Mouse (Mus musculus) heart, embryonic 16.5 days (tissue): Measurements from ENCODE around the gene Pptc7. TPM values are rescaled to one million over a fixed set of nuclear protein-coding genes. Genes with fewer than 3 reads are reported as not detected.

Experiments used
- ATAC-seq: fragments of 200-750 bp; cut with Nextera tagmentation; replicated peaks from 2 replicates; pipeline ENCODE4 v1.8.0; 2017; ENCODE audit warnings: moderate number of reproducible peaks; ENCODE audit not compliant: insufficient read depth, low FRiP score; ENCODE audit errors: extremely low read depth
- H3K27ac ChIP-seq: fragments of 300-500 bp; sonication (generic); 2 replicates; pipeline ENCODE4 v1.5.1; 2014; ENCODE audit warnings: mild to moderate bottlenecking, low read length, control low read depth, moderate library complexity
- H3K27me3 ChIP-seq: fragments of 300-500 bp; sonication (generic); 2 replicates; pipeline ENCODE4 v1.6.1; 2014; ENCODE audit warnings: low read length, mixed read lengths; ENCODE audit not compliant: control insufficient read depth, insufficient read depth
- H3K36me3 ChIP-seq: fragments of 300-500 bp; sonication (generic); 2 replicates; pipeline ENCODE4 v1.6.1; 2014; ENCODE audit not compliant: control insufficient read depth, insufficient read depth
- H3K4me1 ChIP-seq: fragments of 300-500 bp; sonication (generic); 2 replicates; pipeline ENCODE4 v1.6.1; 2014; ENCODE audit warnings: low read length, mixed read lengths; ENCODE audit not compliant: control insufficient read depth, insufficient read depth
- H3K4me2 ChIP-seq: fragments of 300-500 bp; sonication (generic); 2 replicates; pipeline ENCODE4 v1.6.1; 2014; ENCODE audit warnings: low read depth, mild to moderate bottlenecking, control low read depth, low read length
- H3K4me3 ChIP-seq: fragments of 300-500 bp; sonication (generic); 2 replicates; pipeline ENCODE4 v1.5.1; 2014; ENCODE audit warnings: mild to moderate bottlenecking, control low read depth, low read length
- H3K9ac ChIP-seq: fragments of 300-500 bp; sonication (generic); 2 replicates; pipeline ENCODE4 v1.6.1; 2014; ENCODE audit warnings: low read length, control low read depth
- H3K9me3 ChIP-seq: fragments of 300-500 bp; sonication (generic); replicated peaks from 2 replicates; pipeline ENCODE4 v1.6.1; 2016; ENCODE audit warnings: low read length; ENCODE audit not compliant: control insufficient read depth
- WGBS: fragments of 180-500 bp; shearing (Covaris S2); extraction: QIAGEN DNeasy Blood & Tissue Kit; methylation state at CpG from one replicate; pipeline ENCODE4 v1.1.7; 2014; 5-methylcytosine and 5-hydroxymethylcytosine counted together
- polyA plus RNA-seq: library from polyadenylated mRNA; unstranded; fragments of >200 nt; fragmentation: Nextera tagmentation; extraction: Ambion mirVana; gene quantifications from 2 replicates; pipeline ENCODE4 v1.2.1, GENCODE M21; 2015

Pptc7 gene
- polyA plus RNA-seq, 1 experiment from 2014 or later = 15.0 TPM

GRCm38 (mm10) chr5:122245186-122245585, 39.0 kb upstream of the Pptc7 start:
- Histone ChIP-seq H3K27ac (no peak overlapping the region), H3K36me3 (peaks cover 3% of the 10 kb centered on the region), H3K4me1 (peaks cover 7% of the 10 kb centered on the region; the same call in 1 of the 2 replicates), H3K9ac (no peak overlapping the region), H3K4me2 (no peak overlapping the region), H3K4me3 (no peak overlapping the region), H3K27me3 (no peaks in the 10 kb centered on the region), H3K9me3 (no peaks in the 10 kb centered on the region)
- no peak for ATAC-seq
- WGBS = 63% methylated on average over 3 of the region's 3 CpGs

GRCm38 (mm10) chr5:122246547-122247167, 37.5 kb upstream of the Pptc7 start:
- Histone ChIP-seq H3K9ac (no peak overlapping the region), H3K4me1 (peaks cover 7% of the 10 kb centered on the region; the same call in 1 of the 2 replicates), H3K4me3 (no peak overlapping the region), H3K27ac (no peak overlapping the region), H3K27me3 (no peaks in the 10 kb centered on the region), H3K36me3 (peaks cover 3% of the 10 kb centered on the region), H3K4me2 (no peak overlapping the region), H3K9me3 (no peaks in the 10 kb centered on the region)
- WGBS = 83% methylated on average over 10 of the region's 10 CpGs
- no peak for ATAC-seq

GRCm38 (mm10) chr5:122247529-122247928, 36.6 kb upstream of the Pptc7 start:
- H3K27me3 ChIP-seq = no peaks in the 10 kb centered on the region
- 59% methylated on average over 11 of the region's 11 CpGs for WGBS
- H3K4me2 ChIP-seq = no peak overlapping the region
- H3K4me3 ChIP-seq = no peak overlapping the region
- peaks cover 7% of the 10 kb centered on the region; the same call in 1 of the 2 replicates for H3K4me1 ChIP-seq
- H3K9me3 ChIP-seq = no peaks in the 10 kb centered on the region
- ATAC-seq = peak; percentile 64; the same call in 1 of the 2 replicates
- H3K9ac ChIP-seq = no peak overlapping the region
- H3K27ac ChIP-seq = no peak overlapping the region
- H3K36me3 ChIP-seq = no peaks in the 10 kb centered on the region; the same call in 1 of the 2 replicates

- H3K4me3 ChIP-seq = no peak overlapping the region
- no peaks in the 10 kb centered on the region; the same call in 1 of the 2 replicates for H3K36me3 ChIP-seq
- no peak overlapping the region for H3K9ac ChIP-seq
- H3K27ac ChIP-seq = no peak overlapping the region
- 92% methylated on average over 7 of the region's 7 CpGs for WGBS
- ATAC-seq = no peak
- no peak overlapping the region for H3K4me2 ChIP-seq
- peaks cover 7% of the 10 kb centered on the region; the same call in 1 of the 2 replicates for H3K4me1 ChIP-seq
- no peaks in the 10 kb centered on the region for H3K27me3 ChIP-seq
- H3K9me3 ChIP-seq = no peaks in the 10 kb centered on the region
These were observed 36.2 kb upstream of the Pptc7 start for GRCm38 (mm10) chr5:122247934-122248333.

- Histone ChIP-seq H3K9me3 (no peaks in the 10 kb centered on the region), H3K4me2 (no peak overlapping the region), H3K36me3 (peaks cover 4% of the 10 kb centered on the region), H3K27me3 (no peaks in the 10 kb centered on the region), H3K9ac (no peak overlapping the region), H3K4me1 (peaks cover 7% of the 10 kb centered on the region; the same call in 1 of the 2 replicates), H3K4me3 (no peak overlapping the region), H3K27ac (no peak overlapping the region)
- 81% methylated on average over 4 of the region's 4 CpGs for WGBS
- no peak for ATAC-seq
These were observed 34.9 kb upstream of the Pptc7 start for GRCm38 (mm10) chr5:122249281-122249680.

- Histone ChIP-seq H3K27ac (no peak overlapping the region), H3K4me3 (no peak overlapping the region), H3K27me3 (no peaks in the 10 kb centered on the region), H3K36me3 (peaks cover 22% of the 10 kb centered on the region), H3K4me2 (no peak overlapping the region), H3K9me3 (no peaks in the 10 kb centered on the region), H3K4me1 (peaks cover 7% of the 10 kb centered on the region; the same call in 1 of the 2 replicates), H3K9ac (no peak overlapping the region)
- 92% methylated on average over 17 of the region's 17 CpGs for WGBS
- ATAC-seq = no peak
These were observed 32.1 kb upstream of the Pptc7 start for GRCm38 (mm10) chr5:122251895-122252606.

- 50% methylated on average over 6 of the region's 6 CpGs for WGBS
- H3K4me1 ChIP-seq = peaks cover 2% of the 10 kb centered on the region; the same call in 1 of the 2 replicates
- H3K27ac ChIP-seq = no peak overlapping the region
- no peak for ATAC-seq
- no peak overlapping the region for H3K4me2 ChIP-seq
- H3K9ac ChIP-seq = no peak overlapping the region
- no peaks in the 10 kb centered on the region for H3K9me3 ChIP-seq
- no peak overlapping the region for H3K4me3 ChIP-seq
- peaks cover 28% of the 10 kb centered on the region for H3K36me3 ChIP-seq
- H3K27me3 ChIP-seq = no peaks in the 10 kb centered on the region
These were observed 26.0 kb upstream of the Pptc7 start for GRCm38 (mm10) chr5:122258027-122258741.

GRCm38 (mm10) chr5:122262104-122262503, 22.1 kb upstream of the Pptc7 start:
- ATAC-seq = no peak
- no peak overlapping the region for H3K4me3 ChIP-seq
- 53% methylated on average over 7 of the region's 7 CpGs for WGBS

More at GRCm38 (mm10) chr5:122262104-122262503, 22.1 kb upstream of the Pptc7 start:
- H3K9ac ChIP-seq = no peak overlapping the region
- H3K4me2 ChIP-seq = no peak overlapping the region
- H3K27ac ChIP-seq = no peak overlapping the region
- peaks cover 13% of the 10 kb centered on the region for H3K4me1 ChIP-seq
- no peaks in the 10 kb centered on the region for H3K27me3 ChIP-seq
- no peaks in the 10 kb centered on the region for H3K9me3 ChIP-seq
- peaks cover 6% of the 10 kb centered on the region for H3K36me3 ChIP-seq
